Mouse (Mus musculus) embryonic facial prominence, embryonic 15.5 days (tissue): ENCODE measurements at regions not wholly inside any gene's neighbourhood (a gene's known extent, or its start where the extent isn't known, plus 50 kb on each side); places are given as distances from the start of the nearest gene placed in this dataset.
A peak's percentile ranks its signal among the peaks of the same experiment; 100 is the strongest.
"Not testable (repeated sequence)": the region's sequence is repeated elsewhere in the genome, so short reads cannot be mapped to it uniquely, and the experiment has no call there.

Source experiments
- ATAC-seq: fragments of 200-750 bp; cut with Nextera tagmentation; 2 replicates; pipeline ENCODE4 v1.8.0; 2017; ENCODE audit warnings: low read depth, moderate TSS enrichment; ENCODE audit not compliant: insufficient number of reproducible peaks, low FRiP score, low TSS enrichment
- H3K27ac ChIP-seq: fragments of 300-500 bp; sonication (generic); replicated peaks from 2 replicates; pipeline ENCODE4 v1.5.1; 2015; ENCODE audit warnings: mild to moderate bottlenecking, inconsistent platforms
- H3K27me3 ChIP-seq: fragments of 300-500 bp; sonication (generic); 2 replicates; pipeline ENCODE4 v1.6.1; 2015; ENCODE audit warnings: inconsistent platforms
- H3K36me3 ChIP-seq: fragments of 300-500 bp; sonication (generic); 2 replicates; pipeline ENCODE4 v1.6.1; 2015; ENCODE audit warnings: mild to moderate bottlenecking, inconsistent platforms
- H3K4me1 ChIP-seq: fragments of 300-500 bp; sonication (generic); 2 replicates; pipeline ENCODE4 v1.6.1; 2015; ENCODE audit warnings: inconsistent platforms
- H3K4me2 ChIP-seq: fragments of 300-500 bp; sonication (generic); replicated peaks from 2 replicates; pipeline ENCODE4 v1.6.1; 2015; ENCODE audit warnings: mild to moderate bottlenecking, inconsistent platforms
- H3K4me3 ChIP-seq: fragments of 300-500 bp; sonication (generic); replicated peaks from 2 replicates; pipeline ENCODE4 v1.5.1; 2015; ENCODE audit warnings: mild to moderate bottlenecking, inconsistent platforms
- H3K9ac ChIP-seq: fragments of 300-500 bp; sonication (generic); 2 replicates; pipeline ENCODE4 v1.6.1; 2015; ENCODE audit warnings: inconsistent platforms
- H3K9me3 ChIP-seq: fragments of 300-500 bp; sonication (generic); replicated peaks from 2 replicates; pipeline ENCODE4 v1.6.1; 2016; ENCODE audit warnings: inconsistent platforms
- WGBS: fragments of 180-500 bp; shearing (Covaris S2); methylation state at CpG from one replicate; pipeline ENCODE4 v1.1.7; 2015; 5-methylcytosine and 5-hydroxymethylcytosine counted together

GRCm38 (mm10) chr1:124348491-124348890, 303.1 kb upstream of the Dpp10 start:
- not testable (repeated sequence) for H3K4me1 ChIP-seq, H3K36me3 ChIP-seq, ATAC-seq, H3K27me3 ChIP-seq, H3K4me2 ChIP-seq, H3K9me3 ChIP-seq, H3K9ac ChIP-seq, H3K4me3 ChIP-seq, H3K27ac ChIP-seq
- 56% methylated on average over 1 of the region's 1 CpGs for WGBS

GRCm38 (mm10) chr1:124339444-124339843, 294.1 kb upstream of the Dpp10 start:
- Histone ChIP-seq H3K9me3 (no peaks in the 10 kb centered on the region), H3K4me3 (no peak overlapping the region), H3K36me3 (no peaks in the 10 kb centered on the region), H3K27me3 (no peaks in the 10 kb centered on the region), H3K4me2 (no peak overlapping the region), H3K9ac (no peak overlapping the region), H3K4me1 (no peaks in the 10 kb centered on the region), H3K27ac (no peak overlapping the region)
- 47% methylated on average over 2 of the region's 2 CpGs for WGBS
- ATAC-seq, result no peak

GRCm38 (mm10) chr1:124338648-124339047, 293.3 kb upstream of the Dpp10 start:
- Histone ChIP-seq H3K4me3 (no peak overlapping the region), H3K27ac (no peak overlapping the region), H3K9ac (no peak overlapping the region), H3K9me3 (no peaks in the 10 kb centered on the region), H3K36me3 (no peaks in the 10 kb centered on the region), H3K4me2 (no peak overlapping the region), H3K4me1 (no peaks in the 10 kb centered on the region), H3K27me3 (no peaks in the 10 kb centered on the region)
- peak; percentile 70 for ATAC-seq

- Histone ChIP-seq H3K27ac (no peak overlapping the region), H3K9me3 (no peaks in the 10 kb centered on the region), H3K27me3 (no peaks in the 10 kb centered on the region), H3K9ac (no peak overlapping the region), H3K4me3 (no peak overlapping the region), H3K4me1 (no peaks in the 10 kb centered on the region), H3K4me2 (no peak overlapping the region), H3K36me3 (no peaks in the 10 kb centered on the region)
- ATAC-seq, result no peak
- WGBS, result 65% methylated on average over 3 of the region's 3 CpGs
Observed at GRCm38 (mm10) chr1:124332294-124332693, 286.9 kb upstream of the Dpp10 start.
